Mouse (Mus musculus) liver, adult 2 months (tissue): Measurements from ENCODE around the gene Pitpnm1.

Experiments used
- CTCF ChIP-seq: fragments of 200-500 bp; IDR thresholded peaks from 2 replicates; pipeline ENCODE4 v1.5.1; 2011; ENCODE audit warnings: low read depth, low read length, control low read depth
- POLR2A ChIP-seq: fragments of 200-500 bp; IDR thresholded peaks from 2 replicates; pipeline ENCODE4 v1.6.1; 2011; ENCODE audit warnings: low read length, control low read depth; ENCODE audit not compliant: insufficient read depth; ENCODE audit errors: extremely low read depth

DNA sequence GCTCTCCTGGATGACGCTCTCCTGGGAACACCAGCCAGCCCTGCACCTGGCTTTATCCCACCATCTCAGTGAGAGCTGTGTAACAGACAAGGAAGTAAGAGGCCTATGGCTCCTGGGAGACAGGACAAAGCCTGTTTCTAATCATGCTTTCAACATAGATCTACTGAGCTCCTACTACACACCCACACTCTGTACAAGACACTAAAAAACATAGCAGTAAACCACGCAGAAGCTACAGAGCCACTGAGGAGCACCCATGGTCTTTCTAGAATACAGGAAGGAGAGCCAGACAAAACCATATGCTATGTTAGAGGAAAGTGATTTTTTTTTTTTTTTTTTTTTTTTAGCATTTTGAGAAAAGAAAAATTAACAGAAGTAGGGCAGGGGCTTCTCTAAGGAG is 18.6 kb downstream of the Pitpnm1 start:
- TF ChIP-seq CTCF (no peak), POLR2A (no peak)
